Mouse (Mus musculus) C2C12 (cell line): ENCODE data around the gene Csnk1e.

Experiments used
- CTCF ChIP-seq: IDR thresholded peaks from one replicate; pipeline ENCODE4 v1.5.1; 2011; ENCODE audit not compliant: control insufficient read depth, insufficient read depth, insufficient read length
- FOSL1 ChIP-seq: IDR thresholded peaks from one replicate; pipeline ENCODE4 v1.8.0; 2011; ENCODE audit warnings: mild to moderate bottlenecking, low read length; ENCODE audit not compliant: poor library complexity, insufficient read depth, severe bottlenecking
- MAX ChIP-seq: IDR thresholded peaks from one replicate; pipeline ENCODE4 v1.6.1; 2011; ENCODE audit warnings: mild to moderate bottlenecking, control low read depth
- MYOD1 ChIP-seq: IDR thresholded peaks from one replicate; pipeline ENCODE4 v1.6.1; 2011; ENCODE audit warnings: low read depth; ENCODE audit not compliant: control insufficient read depth, insufficient read length
- MYOG ChIP-seq: IDR thresholded peaks from one replicate; pipeline ENCODE4 v1.6.1; 2011; ENCODE audit not compliant: control insufficient read depth, insufficient read length; ENCODE audit errors: extremely low read depth
- USF1 ChIP-seq: IDR thresholded peaks from one replicate; pipeline ENCODE4 v1.6.1; 2011; ENCODE audit warnings: low read depth, mild to moderate bottlenecking, control low read depth, moderate library complexity

GRCm38 (mm10) chr15:79471095-79471494, 15.7 kb upstream of the Csnk1e start:
- TF ChIP-seq MYOG (no peak), FOSL1 (no peak), CTCF (no peak), MAX (no peak), USF1 (no peak), MYOD1 (no peak)
